Mouse (Mus musculus): ENCODE results near the gene Cx3cr1. TPM values are rescaled to one million over a fixed set of nuclear protein-coding genes. Genes with fewer than 3 reads are reported as not detected.

Gene Cx3cr1
- polyA plus RNA-seq, 1 experiment from 2014 or later, result 8.0 TPM

DNA sequence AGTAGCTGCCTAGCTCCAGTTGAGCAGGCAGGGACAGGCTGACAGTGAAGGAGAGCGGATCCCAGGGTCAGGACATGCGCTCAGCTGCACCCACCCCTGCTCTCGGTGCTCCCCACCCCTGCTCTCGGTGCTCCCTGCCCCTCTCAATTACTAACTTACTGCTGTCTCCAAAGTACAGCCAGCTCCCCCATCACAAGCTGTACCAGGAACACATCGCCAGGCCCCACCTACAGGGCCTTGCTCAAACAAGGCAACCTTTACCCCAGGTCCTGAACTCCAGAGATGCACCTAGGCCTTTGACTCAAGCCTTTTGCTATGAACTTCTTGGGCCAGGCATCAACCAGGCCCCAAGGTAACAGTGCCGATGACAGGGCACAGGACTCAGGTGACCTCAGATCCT is 136.0 kb downstream of the Cx3cr1 start:
- WGBS, result 88% methylated on average over 5 of the region's 6 CpGs
- TF ChIP-seq EP300 (IDR thresholded peaks at IDR 0.05) (no peak), CTCF (IDR thresholded peaks at IDR 0.05) (no peak)
- no peak for DNase-seq (ENCODE audit: low spot score)
- H3K4me3 ChIP-seq (ENCODE audit: low read depth, low read length), result no peak overlapping the region
- H3K4me1 ChIP-seq (ENCODE audit: insufficient read depth, low read depth, low read length), result no peaks in the 10 kb centered on the region; the same call in 1 of the 2 replicates
- H3K27ac ChIP-seq (ENCODE audit: low read length), result no peak overlapping the region
- H3K27me3 ChIP-seq (replicated peaks; ENCODE audit: insufficient read depth, low read length), result no peaks in the 10 kb centered on the region
- peaks cover 14% of the 10 kb centered on the region; the same call in 1 of the 2 replicates for H3K36me3 ChIP-seq (ENCODE audit: insufficient read depth, low read length)
- no peak for ATAC-seq
- H3K9ac ChIP-seq (replicated peaks; ENCODE audit: low read depth), result no peak overlapping the region
- no peaks in the 10 kb centered on the region for H3K9me3 ChIP-seq (ENCODE audit: low read length)
- no peak overlapping the region for H3K4me2 ChIP-seq (replicated peaks; ENCODE audit: low read depth, low read length)

DNA sequence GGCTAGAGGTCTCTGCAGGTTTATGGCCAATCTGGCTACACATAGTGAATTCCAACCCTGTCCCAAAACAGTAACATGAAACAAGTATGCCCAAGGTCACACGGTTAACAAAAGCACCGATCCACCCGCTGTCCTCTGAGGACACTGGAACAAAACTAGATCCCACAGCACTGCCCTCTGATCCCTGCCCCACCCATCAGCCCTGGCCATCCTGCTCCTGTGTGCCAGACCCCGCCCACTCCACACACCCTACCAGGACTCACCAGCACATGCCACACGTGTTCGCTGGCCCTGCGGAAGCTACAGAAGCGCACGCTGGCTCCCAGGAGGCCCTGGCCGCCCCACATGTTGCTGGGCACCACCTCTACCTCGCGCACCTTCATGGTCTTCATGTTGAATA is 137.3 kb downstream of the Cx3cr1 start:
- Histone ChIP-seq H3K36me3 (ENCODE audit: insufficient read depth, low read length) (peaks cover 23% of the 10 kb centered on the region; the same call in 1 of the 2 replicates), H3K27ac (ENCODE audit: low read length) (no peak overlapping the region), H3K4me3 (ENCODE audit: low read depth, low read length) (no peak overlapping the region), H3K27me3 (replicated peaks; ENCODE audit: insufficient read depth, low read length) (no peaks in the 10 kb centered on the region), H3K9ac (replicated peaks; ENCODE audit: low read depth) (no peak overlapping the region), H3K9me3 (ENCODE audit: low read length) (no peaks in the 10 kb centered on the region), H3K4me2 (replicated peaks; ENCODE audit: low read depth, low read length) (no peak overlapping the region), H3K4me1 (ENCODE audit: insufficient read depth, low read depth, low read length) (no peaks in the 10 kb centered on the region; the same call in 1 of the 2 replicates)
- ATAC-seq (no peak), DNase-seq (ENCODE audit: low spot score) (no peak)
- 82% methylated on average over 12 of the region's 12 CpGs for WGBS
- TF ChIP-seq CTCF (IDR thresholded peaks at IDR 0.05), result no peak
- no peak for TF ChIP-seq EP300 (IDR thresholded peaks at IDR 0.05)

DNA sequence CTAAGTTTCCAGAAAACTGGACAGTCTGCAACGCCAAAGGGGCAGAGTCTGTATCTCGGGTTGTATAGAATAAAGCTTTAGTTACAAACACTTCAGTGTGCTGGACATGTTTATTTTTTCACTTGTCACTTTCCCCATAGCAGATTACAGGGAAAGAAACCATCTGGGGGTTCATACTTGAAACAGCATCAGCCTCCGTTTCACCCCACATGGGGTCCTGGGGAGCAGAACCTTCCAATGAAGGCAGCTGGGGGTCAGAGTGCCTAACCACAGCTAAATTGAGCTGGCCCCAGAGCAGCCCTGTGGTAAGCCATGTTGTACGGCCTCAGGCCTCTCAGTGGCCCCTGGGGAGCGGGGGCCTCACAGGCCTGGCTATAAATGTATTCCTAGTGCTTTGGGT is 143.2 kb downstream of the Cx3cr1 start:
- Histone ChIP-seq H3K4me1 (ENCODE audit: insufficient read depth, low read depth, low read length) (peaks cover 3% of the 10 kb centered on the region; the same call in 1 of the 2 replicates), H3K27me3 (replicated peaks; ENCODE audit: insufficient read depth, low read length) (no peaks in the 10 kb centered on the region), H3K4me2 (replicated peaks; ENCODE audit: low read depth, low read length) (peak overlapping the region; percentile 27; the same call in 1 of the 2 replicates), H3K27ac (ENCODE audit: low read length) (peak overlapping the region; percentile 73), H3K36me3 (ENCODE audit: insufficient read depth, low read length) (peaks cover 31% of the 10 kb centered on the region), H3K9me3 (ENCODE audit: low read length) (no peaks in the 10 kb centered on the region), H3K4me3 (ENCODE audit: low read depth, low read length) (no peak overlapping the region), H3K9ac (replicated peaks; ENCODE audit: low read depth) (no peak overlapping the region)
- WGBS, result 50% methylated on average over 5 of the region's 5 CpGs
- no peak for TF ChIP-seq CTCF (IDR thresholded peaks at IDR 0.05)
- 0 out of 2 replicates have a peak, but pooled peaks have one; percentile 42 for TF ChIP-seq EP300 (IDR thresholded peaks at IDR 0.05)
- peak; percentile 82 for DNase-seq (ENCODE audit: low spot score)
- ATAC-seq, result peak; percentile 67

DNA sequence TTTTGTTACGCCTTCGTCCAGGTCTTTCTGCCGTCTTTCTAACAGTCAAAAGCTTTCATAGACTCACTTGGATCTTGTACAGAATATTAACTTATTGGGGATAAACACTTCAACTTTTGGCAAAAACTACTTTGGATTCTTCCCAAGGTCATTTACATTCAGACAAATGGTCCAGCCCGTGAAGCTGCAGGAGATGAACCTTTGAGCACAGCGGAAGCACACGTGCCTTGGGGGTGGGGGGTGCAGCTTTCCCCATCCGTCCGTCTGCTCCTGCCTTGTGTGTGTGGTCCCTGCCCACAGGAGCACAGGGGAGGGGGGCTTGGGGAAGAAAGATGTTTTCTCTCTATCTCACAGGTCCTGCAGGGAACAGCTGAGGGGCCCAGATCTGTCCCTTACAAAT is 143.9 kb downstream of the Cx3cr1 start:
- WGBS, result 59% methylated on average over 8 of the region's 8 CpGs
- H3K4me3 ChIP-seq (ENCODE audit: low read depth, low read length), result no peak overlapping the region
- H3K9ac ChIP-seq (replicated peaks; ENCODE audit: low read depth), result no peak overlapping the region
- ATAC-seq (peak; percentile 41), DNase-seq (ENCODE audit: low spot score) (peak; percentile 27)
- peak overlapping the region; percentile 73 for H3K27ac ChIP-seq (ENCODE audit: low read length)
- peaks cover 3% of the 10 kb centered on the region; the same call in 1 of the 2 replicates for H3K4me1 ChIP-seq (ENCODE audit: insufficient read depth, low read depth, low read length)
- peaks cover 34% of the 10 kb centered on the region for H3K36me3 ChIP-seq (ENCODE audit: insufficient read depth, low read length)
- TF ChIP-seq EP300 (IDR thresholded peaks at IDR 0.05), result no peak
- no peak for TF ChIP-seq CTCF (IDR thresholded peaks at IDR 0.05)
- no peaks in the 10 kb centered on the region for H3K27me3 ChIP-seq (replicated peaks; ENCODE audit: insufficient read depth, low read length)
- H3K4me2 ChIP-seq (replicated peaks; ENCODE audit: low read depth, low read length), result peak overlapping the region; percentile 27; the same call in 1 of the 2 replicates
- no peaks in the 10 kb centered on the region for H3K9me3 ChIP-seq (ENCODE audit: low read length)

DNA sequence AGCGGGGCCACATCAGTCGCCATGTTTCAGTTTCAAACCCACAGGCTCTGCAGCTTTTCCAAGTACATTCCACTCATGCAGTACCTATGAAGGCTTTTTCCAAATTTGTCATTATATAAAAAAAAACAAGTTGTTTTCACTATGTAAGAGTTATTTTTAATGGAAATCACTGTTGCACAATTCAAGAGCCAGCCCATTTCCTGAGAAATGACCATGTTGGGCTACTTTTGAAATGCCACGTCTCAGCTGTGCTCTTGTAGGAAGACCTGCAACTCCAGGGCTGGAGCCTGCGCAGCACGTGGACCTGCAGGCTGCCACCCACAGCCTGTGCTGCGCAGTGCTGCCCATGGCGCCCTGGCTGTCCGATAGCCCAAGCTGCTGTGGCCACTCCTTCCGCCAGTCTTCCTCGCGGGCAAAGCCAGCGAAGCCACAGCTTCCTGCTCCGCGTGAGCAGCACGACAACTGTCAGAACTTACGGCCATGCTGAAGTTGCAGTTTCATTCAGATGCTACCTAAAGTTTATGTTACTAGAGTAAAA is 144.5 kb downstream of the Cx3cr1 start:
- H3K36me3 ChIP-seq (ENCODE audit: insufficient read depth, low read length), result peaks cover 36% of the 10 kb centered on the region
- H3K4me3 ChIP-seq (ENCODE audit: low read depth, low read length), result no peak overlapping the region
- peak; percentile 68 for TF ChIP-seq EP300 (IDR thresholded peaks at IDR 0.05)
- 0 out of 2 replicates have a peak, but pooled peaks have one; percentile 20 for TF ChIP-seq CTCF (IDR thresholded peaks at IDR 0.05)
- H3K4me2 ChIP-seq (replicated peaks; ENCODE audit: low read depth, low read length), result peak overlapping the region; percentile 27; the same call in 1 of the 2 replicates
- peak overlapping the region; percentile 73 for H3K27ac ChIP-seq (ENCODE audit: low read length)
- H3K9me3 ChIP-seq (ENCODE audit: low read length), result no peaks in the 10 kb centered on the region
- no peaks in the 10 kb centered on the region for H3K27me3 ChIP-seq (replicated peaks; ENCODE audit: insufficient read depth, low read length)
- H3K4me1 ChIP-seq (ENCODE audit: insufficient read depth, low read depth, low read length), result peaks cover 3% of the 10 kb centered on the region; the same call in 1 of the 2 replicates
- WGBS, result 59% methylated on average over 16 of the region's 16 CpGs
- no peak overlapping the region for H3K9ac ChIP-seq (replicated peaks; ENCODE audit: low read depth)
- peak; percentile 87 for DNase-seq (ENCODE audit: low spot score)
- ATAC-seq, result peak; percentile 79

DNA sequence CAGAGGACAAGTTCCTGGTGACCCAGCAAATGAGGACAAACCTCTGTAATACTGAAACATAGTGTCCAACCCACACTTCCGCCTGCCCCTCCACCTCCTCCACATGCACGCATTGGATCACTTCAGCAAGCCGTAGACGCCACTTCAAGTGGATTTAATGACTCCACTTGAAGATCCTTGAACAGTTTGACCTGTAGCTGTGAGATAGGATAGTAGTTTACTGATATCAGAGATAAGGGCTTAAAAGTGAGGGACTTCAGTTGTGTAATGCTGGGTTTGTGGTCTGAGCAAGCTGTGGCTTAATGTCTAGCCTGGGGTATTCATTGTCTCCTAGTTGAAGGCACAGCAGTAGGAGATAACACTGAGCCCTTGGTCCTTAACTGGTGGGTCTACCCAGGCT is 146.2 kb downstream of the Cx3cr1 start:
- peaks cover 3% of the 10 kb centered on the region; the same call in 1 of the 2 replicates for H3K4me1 ChIP-seq (ENCODE audit: insufficient read depth, low read depth, low read length)
- no peak overlapping the region for H3K9ac ChIP-seq (replicated peaks; ENCODE audit: low read depth)
- no peaks in the 10 kb centered on the region for H3K9me3 ChIP-seq (ENCODE audit: low read length)
- no peak overlapping the region for H3K4me2 ChIP-seq (replicated peaks; ENCODE audit: low read depth, low read length)
- no peak overlapping the region for H3K4me3 ChIP-seq (ENCODE audit: low read depth, low read length)
- no peaks in the 10 kb centered on the region for H3K27me3 ChIP-seq (replicated peaks; ENCODE audit: insufficient read depth, low read length)
- no peak overlapping the region for H3K27ac ChIP-seq (ENCODE audit: low read length)
- DNase-seq (ENCODE audit: low spot score) (peak; percentile 38), ATAC-seq (0 out of 2 replicates have a peak, but pooled peaks have one; percentile 10)
- H3K36me3 ChIP-seq (ENCODE audit: insufficient read depth, low read length), result peaks cover 45% of the 10 kb centered on the region
- TF ChIP-seq CTCF (IDR thresholded peaks at IDR 0.05) (no peak), EP300 (IDR thresholded peaks at IDR 0.05) (no peak)
- WGBS, result 54% methylated on average over 4 of the region's 4 CpGs

Measured in lung, postnatal 0 days (tissue).